Mouse (Mus musculus): ENCODE data around the gene Tor3a.

DNA sequence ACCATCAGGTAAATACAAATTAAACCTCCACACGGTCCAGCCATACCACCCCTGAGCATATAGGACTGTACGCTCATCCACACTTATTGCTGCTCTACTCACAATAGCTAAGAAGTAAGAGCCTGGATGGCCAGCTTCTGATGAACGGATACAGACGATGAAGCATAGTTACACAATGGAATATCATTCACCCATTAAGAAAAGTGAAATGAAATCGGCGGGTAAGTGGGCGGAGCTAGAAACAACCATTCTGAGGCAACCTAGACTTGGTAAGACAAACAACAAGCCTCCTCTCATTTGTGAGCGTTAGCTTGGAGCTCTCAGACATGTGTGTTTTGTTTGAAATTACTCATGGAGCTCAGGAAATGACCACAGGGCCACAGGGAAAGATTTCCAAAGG is 8.4 kb downstream of the Tor3a start:
- TF ChIP-seq CTCF (IDR thresholded peaks at IDR 0.05; ENCODE audit: low read depth, low read length) (no peak), POLR2A (IDR thresholded peaks at IDR 0.05; ENCODE audit: insufficient read depth, low read length) (no peak), EP300 (IDR thresholded peaks at IDR 0.05; ENCODE audit: insufficient read depth, low read depth, low read length) (no peak)

Data from ES-Bruce4 (cell line).